Mouse (Mus musculus): ENCODE measurements around the gene Gtf2i. TPM values are rescaled to one million over a fixed set of nuclear protein-coding genes. Genes with fewer than 3 reads are reported as not detected.
A peak's percentile ranks its signal among the peaks of the same experiment; 100 is the strongest.
"Not testable (repeated sequence)": the region's sequence is repeated elsewhere in the genome, so short reads cannot be mapped to it uniquely, and the experiment has no call there.

The Gtf2i gene
- total RNA-seq (2017) = 36.2 and 37.6 TPM in 2 replicates

GRCm38 (mm10) chr5:134314688-134315622 lies at the start of gene Gtf2i:
TSS of gene Gtf2i (minus strand) at chr5:134314760.
- ATAC-seq (ENCODE audit: extremely low read depth, insufficient number of reproducible peaks, low FRiP score, poor library complexity, severe bottlenecking) = peak; percentile 87

- ATAC-seq (ENCODE audit: extremely low read depth, insufficient number of reproducible peaks, low FRiP score, poor library complexity, severe bottlenecking) = no peak
These were observed 44.5 kb upstream of the Gtf2i start for GRCm38 (mm10) chr5:134359101-134359500.

- ATAC-seq (ENCODE audit: extremely low read depth, insufficient number of reproducible peaks, low FRiP score, poor library complexity, severe bottlenecking) = not testable (repeated sequence)
These were observed 40.8 kb upstream of the Gtf2i start for GRCm38 (mm10) chr5:134355372-134355771.

- no peak for ATAC-seq (ENCODE audit: extremely low read depth, insufficient number of reproducible peaks, low FRiP score, poor library complexity, severe bottlenecking)
These were observed 38.6 kb upstream of the Gtf2i start for GRCm38 (mm10) chr5:134353117-134353516.

- no peak for ATAC-seq (ENCODE audit: extremely low read depth, insufficient number of reproducible peaks, low FRiP score, poor library complexity, severe bottlenecking)
These were observed 38.0 kb upstream of the Gtf2i start for GRCm38 (mm10) chr5:134352527-134353001.

GRCm38 (mm10) chr5:134350660-134351059 lies 36.1 kb upstream of the Gtf2i start:
- peak; percentile 53; the same call in 1 of the 2 replicates for ATAC-seq (ENCODE audit: extremely low read depth, insufficient number of reproducible peaks, low FRiP score, poor library complexity, severe bottlenecking)

GRCm38 (mm10) chr5:134347066-134347465 lies 32.5 kb upstream of the Gtf2i start:
- no peak for ATAC-seq (ENCODE audit: extremely low read depth, insufficient number of reproducible peaks, low FRiP score, poor library complexity, severe bottlenecking)

- ATAC-seq (ENCODE audit: extremely low read depth, insufficient number of reproducible peaks, low FRiP score, poor library complexity, severe bottlenecking) = no peak
These were observed 30.9 kb upstream of the Gtf2i start for GRCm38 (mm10) chr5:134345449-134345848.

GRCm38 (mm10) chr5:134344076-134344475 lies 29.5 kb upstream of the Gtf2i start:
- no peak for ATAC-seq (ENCODE audit: extremely low read depth, insufficient number of reproducible peaks, low FRiP score, poor library complexity, severe bottlenecking)

- ATAC-seq (ENCODE audit: extremely low read depth, insufficient number of reproducible peaks, low FRiP score, poor library complexity, severe bottlenecking) = not testable (repeated sequence)
These were observed 29.0 kb upstream of the Gtf2i start for GRCm38 (mm10) chr5:134343530-134343929.

- no peak for ATAC-seq (ENCODE audit: extremely low read depth, insufficient number of reproducible peaks, low FRiP score, poor library complexity, severe bottlenecking)
These were observed 28.1 kb upstream of the Gtf2i start for GRCm38 (mm10) chr5:134342503-134343205.

- no peak for ATAC-seq (ENCODE audit: extremely low read depth, insufficient number of reproducible peaks, low FRiP score, poor library complexity, severe bottlenecking)
These were observed 27.2 kb upstream of the Gtf2i start for GRCm38 (mm10) chr5:134341721-134342120.

GRCm38 (mm10) chr5:134341321-134341720 lies 26.8 kb upstream of the Gtf2i start:
- ATAC-seq (ENCODE audit: extremely low read depth, insufficient number of reproducible peaks, low FRiP score, poor library complexity, severe bottlenecking) = peak; percentile 40; the same call in 1 of the 2 replicates

GRCm38 (mm10) chr5:134340101-134340522 lies 25.6 kb upstream of the Gtf2i start:
- no peak for ATAC-seq (ENCODE audit: extremely low read depth, insufficient number of reproducible peaks, low FRiP score, poor library complexity, severe bottlenecking)

- ATAC-seq (ENCODE audit: extremely low read depth, insufficient number of reproducible peaks, low FRiP score, poor library complexity, severe bottlenecking) = not testable (repeated sequence)
These were observed 22.5 kb upstream of the Gtf2i start for GRCm38 (mm10) chr5:134337012-134337411.

GRCm38 (mm10) chr5:134332743-134333142 lies 18.2 kb upstream of the Gtf2i start:
- no peak for ATAC-seq (ENCODE audit: extremely low read depth, insufficient number of reproducible peaks, low FRiP score, poor library complexity, severe bottlenecking)

GRCm38 (mm10) chr5:134330082-134330481 lies 15.5 kb upstream of the Gtf2i start:
- ATAC-seq (ENCODE audit: extremely low read depth, insufficient number of reproducible peaks, low FRiP score, poor library complexity, severe bottlenecking) = peak; percentile 72; the same call in 1 of the 2 replicates

GRCm38 (mm10) chr5:134329311-134329710 lies 14.8 kb upstream of the Gtf2i start:
- no peak for ATAC-seq (ENCODE audit: extremely low read depth, insufficient number of reproducible peaks, low FRiP score, poor library complexity, severe bottlenecking)

GRCm38 (mm10) chr5:134328482-134329001 lies 14.0 kb upstream of the Gtf2i start:
- ATAC-seq (ENCODE audit: extremely low read depth, insufficient number of reproducible peaks, low FRiP score, poor library complexity, severe bottlenecking) = no peak

All from neutrophil, adult 5-6 weeks (primary cell).